Mouse (Mus musculus): ENCODE data around the gene Rfc4. TPM values are rescaled to one million over a fixed set of nuclear protein-coding genes. Genes with fewer than 3 reads are reported as not detected.

Gene Rfc4
- polyA plus RNA-seq, 1 experiment from 2014 or later = 237 TPM

GRCm38 (mm10) chr16:23109350-23110280 is 17.9 kb downstream of the Rfc4 start:
- H3K36me3 ChIP-seq (ENCODE audit: control insufficient read depth, insufficient read depth, low read length) = peaks cover 27% of the 10 kb centered on the region
- peak overlapping the region; percentile 100 for H3K9ac ChIP-seq (ENCODE audit: low read length)
- DNase-seq (ENCODE audit: low spot score, missing footprints) = peak; percentile 82
- H3K4me3 ChIP-seq (ENCODE audit: low read depth, low read length) = peak overlapping the region; percentile 83
- no peaks in the 10 kb centered on the region for H3K9me3 ChIP-seq (ENCODE audit: control insufficient read depth, low read length)
- no peak for ATAC-seq (ENCODE audit: low FRiP score)
- H3K4me1 ChIP-seq (ENCODE audit: control insufficient read depth, insufficient read depth, low read length) = peaks cover 18% of the 10 kb centered on the region
- no peaks in the 10 kb centered on the region for H3K27me3 ChIP-seq (ENCODE audit: control insufficient read depth, insufficient read depth, low read length)
- H3K4me2 ChIP-seq = peak overlapping the region; percentile 80
- H3K27ac ChIP-seq (ENCODE audit: low read depth, low read length) = no peak overlapping the region
- WGBS = 59% methylated on average over 5 of the region's 5 CpGs

GRCm38 (mm10) chr16:23108943-23109342 is 18.6 kb downstream of the Rfc4 start:
- no peak overlapping the region for H3K27ac ChIP-seq (ENCODE audit: low read depth, low read length)
- H3K36me3 ChIP-seq (ENCODE audit: control insufficient read depth, insufficient read depth, low read length) = peaks cover 27% of the 10 kb centered on the region
- H3K9me3 ChIP-seq (ENCODE audit: control insufficient read depth, low read length) = no peaks in the 10 kb centered on the region
- H3K4me1 ChIP-seq (ENCODE audit: control insufficient read depth, insufficient read depth, low read length) = peaks cover 18% of the 10 kb centered on the region
- H3K27me3 ChIP-seq (ENCODE audit: control insufficient read depth, insufficient read depth, low read length) = no peaks in the 10 kb centered on the region
- H3K4me2 ChIP-seq = peak overlapping the region; percentile 80
- DNase-seq (ENCODE audit: low spot score, missing footprints) = peak; percentile 81
- no peak for ATAC-seq (ENCODE audit: low FRiP score)
- H3K4me3 ChIP-seq (ENCODE audit: low read depth, low read length) = peak overlapping the region; percentile 83
- H3K9ac ChIP-seq (ENCODE audit: low read length) = peak overlapping the region; percentile 100
- 6% methylated on average over 5 of the region's 5 CpGs for WGBS

- Histone ChIP-seq H3K4me1 (ENCODE audit: control insufficient read depth, insufficient read depth, low read length) (peaks cover 18% of the 10 kb centered on the region), H3K4me2 (peak overlapping the region; percentile 80), H3K9ac (ENCODE audit: low read length) (peak overlapping the region; percentile 100), H3K27ac (ENCODE audit: low read depth, low read length) (peak overlapping the region; percentile 92), H3K9me3 (ENCODE audit: control insufficient read depth, low read length) (no peaks in the 10 kb centered on the region), H3K27me3 (ENCODE audit: control insufficient read depth, insufficient read depth, low read length) (no peaks in the 10 kb centered on the region), H3K36me3 (ENCODE audit: control insufficient read depth, insufficient read depth, low read length) (peaks cover 27% of the 10 kb centered on the region), H3K4me3 (ENCODE audit: low read depth, low read length) (peak overlapping the region; percentile 83)
- under 1% methylated on average over 52 of the region's 52 CpGs for WGBS
- DNase-seq (ENCODE audit: low spot score, missing footprints) (peak; percentile 99), ATAC-seq (ENCODE audit: low FRiP score) (peak; percentile 91)
Observed at GRCm38 (mm10) chr16:23107946-23108759, 19.4 kb downstream of the Rfc4 start.

- Histone ChIP-seq H3K4me3 (ENCODE audit: low read depth, low read length) (peak within 1 kb of the TSS; percentile 83), H3K27ac (ENCODE audit: low read depth, low read length) (peak within 1 kb of the TSS; percentile 92), H3K4me1 (ENCODE audit: control insufficient read depth, insufficient read depth, low read length) (peaks cover 18% of the 10 kb centered on the region), H3K36me3 (ENCODE audit: control insufficient read depth, insufficient read depth, low read length) (peaks cover 21% of the 10 kb centered on the region), H3K27me3 (ENCODE audit: control insufficient read depth, insufficient read depth, low read length) (no peaks in the 10 kb centered on the region), H3K9me3 (ENCODE audit: control insufficient read depth, low read length) (no peaks in the 10 kb centered on the region), H3K9ac (ENCODE audit: low read length) (peak within 1 kb of the TSS; percentile 100), H3K4me2 (peak within 1 kb of the TSS; percentile 80)
- ATAC-seq (ENCODE audit: low FRiP score) = peak; percentile 93
- under 1% methylated on average over 71 of the region's 71 CpGs for WGBS
- DNase-seq (ENCODE audit: low spot score, missing footprints) = peak; percentile 100
Observed at GRCm38 (mm10) chr16:23107231-23107942, 20.1 kb downstream of the Rfc4 start, which contains the start of gene Eif4a2. Eif4a2 (plus strand) TSS chr16:23107444.

GRCm38 (mm10) chr16:23106121-23106520 is 21.4 kb downstream of the Rfc4 start:
- Histone ChIP-seq H3K9ac (ENCODE audit: low read length) (no peak overlapping the region), H3K4me1 (ENCODE audit: control insufficient read depth, insufficient read depth, low read length) (peaks cover 14% of the 10 kb centered on the region), H3K4me2 (no peak overlapping the region), H3K27me3 (ENCODE audit: control insufficient read depth, insufficient read depth, low read length) (no peaks in the 10 kb centered on the region), H3K9me3 (ENCODE audit: control insufficient read depth, low read length) (no peaks in the 10 kb centered on the region), H3K27ac (ENCODE audit: low read depth, low read length) (no peak overlapping the region), H3K4me3 (ENCODE audit: low read depth, low read length) (no peak overlapping the region), H3K36me3 (ENCODE audit: control insufficient read depth, insufficient read depth, low read length) (peaks cover 13% of the 10 kb centered on the region)
- WGBS = 77% methylated on average over 7 of the region's 7 CpGs
- ATAC-seq (ENCODE audit: low FRiP score) (no peak), DNase-seq (ENCODE audit: low spot score, missing footprints) (peak; percentile 67)

GRCm38 (mm10) chr16:23103841-23104240 is 23.7 kb downstream of the Rfc4 start:
- no peak overlapping the region for H3K27ac ChIP-seq (ENCODE audit: low read depth, low read length)
- peaks cover 7% of the 10 kb centered on the region; the same call in 1 of the 2 replicates for H3K4me1 ChIP-seq (ENCODE audit: control insufficient read depth, insufficient read depth, low read length)
- no peaks in the 10 kb centered on the region for H3K9me3 ChIP-seq (ENCODE audit: control insufficient read depth, low read length)
- ATAC-seq (ENCODE audit: low FRiP score) (no peak), DNase-seq (ENCODE audit: low spot score, missing footprints) (peak; percentile 56)
- H3K36me3 ChIP-seq (ENCODE audit: control insufficient read depth, insufficient read depth, low read length) = peaks cover 1% of the 10 kb centered on the region; the same call in 1 of the 2 replicates
- no peak overlapping the region for H3K4me2 ChIP-seq
- H3K9ac ChIP-seq (ENCODE audit: low read length) = no peak overlapping the region
- 59% methylated on average over 2 of the region's 2 CpGs for WGBS
- H3K27me3 ChIP-seq (ENCODE audit: control insufficient read depth, insufficient read depth, low read length) = peaks cover 3% of the 10 kb centered on the region; the same call in 1 of the 2 replicates
- H3K4me3 ChIP-seq (ENCODE audit: low read depth, low read length) = no peak overlapping the region

- Histone ChIP-seq H3K4me3 (ENCODE audit: low read depth, low read length) (peak overlapping the region; percentile 17; the same call in 1 of the 2 replicates), H3K9ac (ENCODE audit: low read length) (no peak overlapping the region; the same call in 1 of the 2 replicates), H3K4me1 (ENCODE audit: control insufficient read depth, insufficient read depth, low read length) (peaks cover 7% of the 10 kb centered on the region; the same call in 1 of the 2 replicates), H3K27me3 (ENCODE audit: control insufficient read depth, insufficient read depth, low read length) (peaks cover 3% of the 10 kb centered on the region; the same call in 1 of the 2 replicates), H3K9me3 (ENCODE audit: control insufficient read depth, low read length) (no peaks in the 10 kb centered on the region), H3K27ac (ENCODE audit: low read depth, low read length) (no peak overlapping the region), H3K36me3 (ENCODE audit: control insufficient read depth, insufficient read depth, low read length) (no peaks in the 10 kb centered on the region), H3K4me2 (peak overlapping the region; percentile 42)
- DNase-seq (ENCODE audit: low spot score, missing footprints) (peak; percentile 82), ATAC-seq (ENCODE audit: low FRiP score) (no peak)
- WGBS = 44% methylated on average over 17 of the region's 17 CpGs
Observed at GRCm38 (mm10) chr16:23103038-23103745, 24.3 kb downstream of the Rfc4 start.
